Mouse (Mus musculus) testis, postnatal 14 days (tissue): ENCODE measurements at regions not wholly inside any gene's neighbourhood (a gene's known extent, or its start where the extent isn't known, plus 50 kb on each side); places are given as distances from the start of the nearest gene placed in this dataset.
A peak's percentile ranks its signal among the peaks of the same experiment; 100 is the strongest.
"Not testable (repeated sequence)": the region's sequence is repeated elsewhere in the genome, so short reads cannot be mapped to it uniquely, and the experiment has no call there.

Experiments used
- DNase-seq: peaks from one replicate; pipeline ENCODE4 v3.0.0; 2021; ENCODE audit warnings: low spot score

- no peak for DNase-seq
Observed at GRCm38 (mm10) chr14:102161291-102162284, 431.8 kb downstream of the Lmo7 start.

GRCm38 (mm10) chr14:102150410-102150809, 420.7 kb downstream of the Lmo7 start:
- not testable (repeated sequence) for DNase-seq

GRCm38 (mm10) chr14:102142720-102143119, 413.0 kb downstream of the Lmo7 start:
- DNase-seq = no peak

GRCm38 (mm10) chr14:102138936-102139335, 409.2 kb downstream of the Lmo7 start:
- DNase-seq = no peak

GRCm38 (mm10) chr14:102118166-102118565, 388.4 kb downstream of the Lmo7 start:
- DNase-seq = no peak

GRCm38 (mm10) chr14:102106165-102106564, 376.4 kb downstream of the Lmo7 start:
- no peak for DNase-seq

- DNase-seq = no peak
Observed at GRCm38 (mm10) chr14:102094105-102094504, 364.3 kb downstream of the Lmo7 start.

- DNase-seq = no peak
Observed at GRCm38 (mm10) chr14:102092557-102092956, 362.8 kb downstream of the Lmo7 start.

- no peak for DNase-seq
Observed at GRCm38 (mm10) chr14:102048932-102049331, 319.2 kb downstream of the Lmo7 start.

- no peak for DNase-seq
Observed at GRCm38 (mm10) chr14:102048485-102048884, 318.7 kb downstream of the Lmo7 start.

GRCm38 (mm10) chr14:102038145-102038544, 308.4 kb downstream of the Lmo7 start:
- no peak for DNase-seq

- no peak for DNase-seq
Observed at GRCm38 (mm10) chr14:102037487-102037886, 307.7 kb downstream of the Lmo7 start.

GRCm38 (mm10) chr14:102031047-102031903, 301.5 kb downstream of the Lmo7 start:
- no peak for DNase-seq

GRCm38 (mm10) chr14:102024646-102025045, 294.9 kb downstream of the Lmo7 start:
- DNase-seq = no peak

- DNase-seq = peak; percentile 8
Observed at GRCm38 (mm10) chr14:102020161-102020605, 290.4 kb downstream of the Lmo7 start.

GRCm38 (mm10) chr14:102019320-102019719, 289.6 kb downstream of the Lmo7 start:
- no peak for DNase-seq

- DNase-seq = no peak
Observed at GRCm38 (mm10) chr14:102016572-102016971, 286.8 kb downstream of the Lmo7 start.

- no peak for DNase-seq
Observed at GRCm38 (mm10) chr14:102014976-102015603, 285.3 kb downstream of the Lmo7 start.

GRCm38 (mm10) chr14:102013238-102013637, 283.5 kb downstream of the Lmo7 start:
- DNase-seq = no peak

- no peak for DNase-seq
Observed at GRCm38 (mm10) chr14:101997535-101997934, 267.8 kb downstream of the Lmo7 start.

- no peak for DNase-seq
Observed at GRCm38 (mm10) chr14:101984401-101984800, 254.6 kb downstream of the Lmo7 start.
